8 mouse cellular contexts compared by ENCODE assay signal in genomic region chr19:11818199-11819142, GRCm38 (mm10). TPM values are rescaled to one million over a fixed set of nuclear protein-coding genes. Genes with fewer than 3 reads are reported as not detected.
A peak's percentile ranks its signal among the peaks of the same experiment; 100 is the strongest.
DNase-seq lines count a peak whose midpoint lies in the region; ATAC-seq lines count a peak whose summit lies in the region.

No protein-coding gene starts in this region.

- peak; percentile 20; the same call in 1 of the 2 replicates for ATAC-seq in common myeloid progenitor, adult 5-6 weeks (replicated peaks; ENCODE audit: low read depth, poor library complexity, severe bottlenecking)
- ATAC-seq in megakaryocyte, adult 5-6 weeks (ENCODE audit: poor library complexity, severe bottlenecking) = peak; percentile 47
- no peak for ATAC-seq in activated CD4-positive, CD25-positive, alpha-beta regulatory T cell, adult 4 months

- intact Hi-C loops in left cerebral cortex, postnatal 14 days (cut with DNase I) = loop anchor here (2.0 kb wide), 2 partner anchors 42 to 94 kb away; partner anchors contain the start of gene Patl1

- DNase-seq in adrenal gland, postnatal 10 days = peak; percentile 77
- DNase-seq in gastrocnemius, postnatal 25 days = peak; percentile 59
- peak; percentile 46 for DNase-seq in induced T-regulatory cell, adult 2 months (ENCODE audit: low read depth)
- DNase-seq in left cerebral cortex, postnatal 14 days (ENCODE audit: low spot score in 2 of 2) = peak; percentile 15 to 47
- peak; percentile 35 to 47 for DNase-seq in right cerebral cortex, adult 2 months (ENCODE audit: low spot score in 2 of 2)

RNA-seq across cellular contexts. Expression of gene Stx3, which starts 0.7 kb away (rescaled TPM):
- 1 to 10 TPM; 5.8 to 7.3 TPM for total RNA-seq in adrenal gland, postnatal 10 days (2021)
- 17.7 and 20.7 TPM in 2 replicates for total RNA-seq in common myeloid progenitor, adult 5-6 weeks (2017)
- total RNA-seq in gastrocnemius, postnatal 25 days (2021) = 1 to 10 TPM; 1.0 to 1.6 TPM
- total RNA-seq in left cerebral cortex, postnatal 14 days (2021) = 10 to 100 TPM; 18.0 to 20.0 TPM
- total RNA-seq in megakaryocyte, adult 5-6 weeks (2015) = 27.6 and 28.5 TPM in 2 replicates
- 30.4 and 31.5 TPM in 2 replicates for total RNA-seq in megakaryocyte, adult 5-6 weeks (2017)
- 1 to 10 TPM; 1.8 to 2.9 TPM for polyA plus RNA-seq in activated CD4-positive, CD25-positive, alpha-beta regulatory T cell, adult 4 months (2017; shearing (Covaris generic))

RNA-seq across cellular contexts. Expression of gene Olfr1417, which starts 20.5 kb away (rescaled TPM):
- not detected for total RNA-seq in adrenal gland, postnatal 10 days (2021)
- not detected in 2 replicates for total RNA-seq in common myeloid progenitor, adult 5-6 weeks (2017)
- not detected for total RNA-seq in gastrocnemius, postnatal 25 days (2021)
- not detected for total RNA-seq in left cerebral cortex, postnatal 14 days (2021)
- total RNA-seq in megakaryocyte, adult 5-6 weeks (2015) = not detected in 2 replicates
- total RNA-seq in megakaryocyte, adult 5-6 weeks (2017) = not detected in 2 replicates
- polyA plus RNA-seq in activated CD4-positive, CD25-positive, alpha-beta regulatory T cell, adult 4 months (2017; shearing (Covaris generic)) = not detected

RNA-seq across cellular contexts. Expression of gene Olfr1418, which starts 42.4 kb away (rescaled TPM):
- not detected for total RNA-seq in adrenal gland, postnatal 10 days (2021)
- total RNA-seq in common myeloid progenitor, adult 5-6 weeks (2017) = not detected in 2 replicates
- not detected for total RNA-seq in gastrocnemius, postnatal 25 days (2021)
- not detected for total RNA-seq in left cerebral cortex, postnatal 14 days (2021)
- total RNA-seq in megakaryocyte, adult 5-6 weeks (2015) = not detected in 2 replicates
- not detected in 2 replicates for total RNA-seq in megakaryocyte, adult 5-6 weeks (2017)
- polyA plus RNA-seq in activated CD4-positive, CD25-positive, alpha-beta regulatory T cell, adult 4 months (2017; shearing (Covaris generic)) = not detected

RNA-seq across cellular contexts. Expression of gene Mrpl16, which starts 48.3 kb away (rescaled TPM):
- 10 to 100 TPM; 71.8 to 74.5 TPM for total RNA-seq in adrenal gland, postnatal 10 days (2021)
- 89.0 and 118 TPM in 2 replicates for total RNA-seq in common myeloid progenitor, adult 5-6 weeks (2017)
- 10 to 100 TPM; 53.1 to 57.1 TPM for total RNA-seq in gastrocnemius, postnatal 25 days (2021)
- 10 to 100 TPM; 40.1 to 43.7 TPM for total RNA-seq in left cerebral cortex, postnatal 14 days (2021)
- 34.2 and 38.7 TPM in 2 replicates for total RNA-seq in megakaryocyte, adult 5-6 weeks (2015)
- total RNA-seq in megakaryocyte, adult 5-6 weeks (2017) = 50.3 and 50.5 TPM in 2 replicates
- 10 to 100 TPM; 51.5 to 52.4 TPM for polyA plus RNA-seq in activated CD4-positive, CD25-positive, alpha-beta regulatory T cell, adult 4 months (2017; shearing (Covaris generic))

RNA-seq across cellular contexts. Expression of gene Olfr1419, which starts 56.4 kb away (rescaled TPM):
- total RNA-seq in adrenal gland, postnatal 10 days (2021) = not detected
- not detected in 2 replicates for total RNA-seq in common myeloid progenitor, adult 5-6 weeks (2017)
- total RNA-seq in gastrocnemius, postnatal 25 days (2021) = not detected
- total RNA-seq in left cerebral cortex, postnatal 14 days (2021) = not detected
- not detected in 2 replicates for total RNA-seq in megakaryocyte, adult 5-6 weeks (2015)
- total RNA-seq in megakaryocyte, adult 5-6 weeks (2017) = not detected in 2 replicates
- not detected for polyA plus RNA-seq in activated CD4-positive, CD25-positive, alpha-beta regulatory T cell, adult 4 months (2017; shearing (Covaris generic))
